Mouse (Mus musculus) embryonic facial prominence, embryonic 13.5 days (tissue): ENCODE results near the gene Glp1r. TPM values are rescaled to one million over a fixed set of nuclear protein-coding genes. Genes with fewer than 3 reads are reported as not detected.

Experiments used
- ATAC-seq: fragments of 200-750 bp; cut with Nextera tagmentation; 2 replicates; pipeline ENCODE4 v1.8.0; 2017; ENCODE audit warnings: low read depth; ENCODE audit not compliant: insufficient number of reproducible peaks, insufficient read depth, low FRiP score, low TSS enrichment
- H3K27ac ChIP-seq: fragments of 300-500 bp; sonication (generic); 2 replicates; pipeline ENCODE4 v1.5.1; 2015; ENCODE audit warnings: moderate library complexity, mild to moderate bottlenecking, inconsistent platforms
- H3K27me3 ChIP-seq: fragments of 300-500 bp; sonication (generic); 2 replicates; pipeline ENCODE4 v1.6.1; 2015; ENCODE audit warnings: mild to moderate bottlenecking, inconsistent platforms
- H3K36me3 ChIP-seq: fragments of 300-500 bp; sonication (generic); 2 replicates; pipeline ENCODE4 v1.6.1; 2015; ENCODE audit warnings: mild to moderate bottlenecking, inconsistent platforms
- H3K4me1 ChIP-seq: fragments of 300-500 bp; sonication (generic); 2 replicates; pipeline ENCODE4 v1.6.1; 2015; ENCODE audit warnings: inconsistent platforms
- H3K4me2 ChIP-seq: fragments of 300-500 bp; sonication (generic); 2 replicates; pipeline ENCODE4 v1.6.1; 2015; ENCODE audit warnings: moderate library complexity, mild to moderate bottlenecking, inconsistent platforms
- H3K4me3 ChIP-seq: fragments of 300-500 bp; sonication (generic); 2 replicates; pipeline ENCODE4 v1.5.1; 2015; ENCODE audit warnings: mild to moderate bottlenecking, inconsistent platforms
- H3K9ac ChIP-seq: fragments of 300-500 bp; sonication (generic); 2 replicates; pipeline ENCODE4 v1.6.1; 2015; ENCODE audit warnings: mild to moderate bottlenecking, inconsistent platforms
- H3K9me3 ChIP-seq: fragments of 300-500 bp; sonication (generic); 2 replicates; pipeline ENCODE4 v1.6.1; 2016; ENCODE audit warnings: inconsistent platforms
- WGBS: fragments of 180-500 bp; shearing (Covaris S2); methylation state at CpG from one replicate; pipeline ENCODE4 v1.1.7; 2015; ENCODE audit warnings: mixed read lengths; 5-methylcytosine and 5-hydroxymethylcytosine counted together
- polyA plus RNA-seq: library from polyadenylated mRNA; unstranded; fragments of >200 nt; fragmentation: Nextera tagmentation; extraction: Ambion mirVana; gene quantifications from 2 replicates; pipeline ENCODE4 v1.2.1, GENCODE M21; 2015

Glp1r gene
- polyA plus RNA-seq, 1 experiment from 2014 or later = 0.03 TPM

GRCm38 (mm10) chr17:30914264-30914663 lies 12.6 kb downstream of the Glp1r start:
- H3K36me3 ChIP-seq = no peaks in the 10 kb centered on the region
- no peak overlapping the region for H3K4me3 ChIP-seq
- no peaks in the 10 kb centered on the region for H3K4me1 ChIP-seq
- no peak overlapping the region for H3K9ac ChIP-seq
- ATAC-seq = no peak
- H3K27ac ChIP-seq = no peak overlapping the region
- H3K9me3 ChIP-seq = no peaks in the 10 kb centered on the region
- H3K27me3 ChIP-seq = no peaks in the 10 kb centered on the region
- H3K4me2 ChIP-seq = no peak overlapping the region

DNA sequence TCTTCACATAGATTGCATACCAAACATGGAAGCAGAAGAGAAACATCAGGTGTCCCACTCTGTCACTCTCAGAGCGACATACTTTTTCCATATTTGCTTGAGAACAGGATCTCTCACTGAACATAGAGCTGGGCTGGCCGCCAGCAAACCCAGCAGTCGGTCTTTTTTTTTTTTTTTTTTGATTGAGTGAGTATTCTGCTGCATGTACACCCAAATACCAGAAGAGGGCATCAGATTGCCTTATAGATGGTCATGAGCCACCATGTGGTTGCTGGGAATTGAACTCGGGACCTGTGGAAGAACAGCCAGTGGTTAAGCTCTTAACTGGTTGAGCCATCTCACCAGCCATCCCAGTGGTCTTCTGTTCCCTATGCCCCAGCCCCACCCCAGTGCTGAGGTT lies 21.9 kb downstream of the Glp1r start:
- H3K9ac ChIP-seq = no peak overlapping the region
- H3K27ac ChIP-seq = no peak overlapping the region
- H3K27me3 ChIP-seq = no peaks in the 10 kb centered on the region
- 69% methylated on average over 4 of the region's 4 CpGs for WGBS
- ATAC-seq = no peak
- H3K4me1 ChIP-seq = no peaks in the 10 kb centered on the region
- H3K9me3 ChIP-seq = no peaks in the 10 kb centered on the region
- no peak overlapping the region for H3K4me3 ChIP-seq
- no peak overlapping the region for H3K4me2 ChIP-seq
- no peaks in the 10 kb centered on the region for H3K36me3 ChIP-seq

GRCm38 (mm10) chr17:30930827-30931226 lies 29.2 kb downstream of the Glp1r start:
- Histone ChIP-seq H3K9me3 (no peaks in the 10 kb centered on the region), H3K9ac (no peak overlapping the region), H3K27ac (no peak overlapping the region), H3K36me3 (no peaks in the 10 kb centered on the region), H3K4me2 (no peak overlapping the region), H3K27me3 (no peaks in the 10 kb centered on the region), H3K4me1 (0 out of 2 replicates have a peak, but pooled peaks cover 3% of the 10 kb centered on the region), H3K4me3 (no peak overlapping the region)
- ATAC-seq = no peak
- 76% methylated on average over 7 of the region's 7 CpGs for WGBS

- 88% methylated on average over 5 of the region's 5 CpGs for WGBS
- ATAC-seq = no peak
- Histone ChIP-seq H3K4me2 (no peak overlapping the region), H3K4me3 (no peak overlapping the region), H3K4me1 (0 out of 2 replicates have a peak, but pooled peaks cover 3% of the 10 kb centered on the region), H3K36me3 (no peaks in the 10 kb centered on the region), H3K9me3 (no peaks in the 10 kb centered on the region), H3K27me3 (no peaks in the 10 kb centered on the region), H3K9ac (no peak overlapping the region), H3K27ac (no peak overlapping the region)
Measured at GRCm38 (mm10) chr17:30932836-30933235, 31.2 kb downstream of the Glp1r start.

DNA sequence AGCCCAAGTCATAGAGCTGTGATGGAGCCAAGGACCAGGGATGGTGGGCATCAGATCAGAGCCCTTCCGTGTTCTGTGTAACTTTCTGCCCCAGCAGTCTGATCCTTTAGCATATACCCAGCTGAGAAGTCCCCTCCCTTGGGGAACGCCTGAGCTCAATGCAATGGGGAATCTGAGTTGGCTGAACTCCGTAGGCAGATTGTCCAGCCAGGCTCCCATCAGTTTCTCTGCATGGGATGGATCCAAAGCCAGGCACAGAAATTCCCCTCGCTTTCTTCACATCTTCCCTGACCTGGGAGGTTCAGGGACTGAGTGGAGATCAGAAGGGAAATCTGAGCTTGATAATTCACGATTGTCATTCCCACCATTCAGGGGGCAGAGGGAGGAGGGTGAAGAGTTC lies 33.7 kb downstream of the Glp1r start:
- H3K4me1 ChIP-seq = 0 out of 2 replicates have a peak, but pooled peaks cover 3% of the 10 kb centered on the region
- no peak for ATAC-seq
- no peaks in the 10 kb centered on the region for H3K36me3 ChIP-seq
- no peak overlapping the region for H3K9ac ChIP-seq
- no peak overlapping the region for H3K4me2 ChIP-seq
- H3K27ac ChIP-seq = no peak overlapping the region
- H3K27me3 ChIP-seq = no peaks in the 10 kb centered on the region
- no peak overlapping the region for H3K4me3 ChIP-seq
- WGBS = 57% methylated on average over 5 of the region's 5 CpGs
- H3K9me3 ChIP-seq = no peaks in the 10 kb centered on the region

GRCm38 (mm10) chr17:30938554-30938953 lies 36.9 kb downstream of the Glp1r start:
- 0 out of 2 replicates have a peak, but pooled peaks cover 3% of the 10 kb centered on the region for H3K4me1 ChIP-seq
- no peak overlapping the region for H3K4me3 ChIP-seq
- H3K9ac ChIP-seq = no peak overlapping the region
- WGBS = 30% methylated on average over 9 of the region's 9 CpGs
- no peak overlapping the region for H3K27ac ChIP-seq
- no peak overlapping the region for H3K4me2 ChIP-seq
- H3K27me3 ChIP-seq = no peaks in the 10 kb centered on the region
- ATAC-seq = no peak
- H3K9me3 ChIP-seq = no peaks in the 10 kb centered on the region
- H3K36me3 ChIP-seq = no peaks in the 10 kb centered on the region

DNA sequence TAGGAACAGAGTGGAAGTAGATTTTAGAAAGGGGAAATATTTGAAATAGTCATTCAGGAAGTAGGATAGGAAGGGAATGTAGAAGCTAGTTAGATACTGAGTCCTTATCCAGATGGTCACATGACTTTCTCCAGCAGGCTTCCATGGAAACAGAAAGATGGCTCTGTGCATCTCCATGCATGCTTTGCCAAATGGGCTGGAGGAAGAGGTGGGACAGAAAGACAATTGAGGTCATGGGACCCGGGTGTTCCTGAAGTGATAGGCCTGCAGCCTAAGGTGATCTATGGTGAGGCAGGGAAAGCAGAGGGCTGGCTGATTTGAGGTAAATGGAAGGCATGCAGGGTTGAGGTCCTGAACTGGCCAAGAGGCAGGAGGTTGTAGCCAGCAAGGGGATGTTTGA lies 46.8 kb downstream of the Glp1r start:
- Histone ChIP-seq H3K27ac (no peak overlapping the region), H3K4me3 (no peak overlapping the region), H3K9ac (no peak overlapping the region), H3K9me3 (no peaks in the 10 kb centered on the region), H3K4me1 (no peaks in the 10 kb centered on the region), H3K27me3 (no peaks in the 10 kb centered on the region), H3K36me3 (no peaks in the 10 kb centered on the region), H3K4me2 (no peak overlapping the region)
- no peak for ATAC-seq
- 63% methylated on average over 1 of the region's 1 CpGs for WGBS

GRCm38 (mm10) chr17:30950780-30951179 lies 49.2 kb downstream of the Glp1r start:
- Histone ChIP-seq H3K36me3 (no peaks in the 10 kb centered on the region), H3K9ac (no peak overlapping the region), H3K4me3 (no peak overlapping the region), H3K27me3 (no peaks in the 10 kb centered on the region), H3K4me1 (no peaks in the 10 kb centered on the region), H3K9me3 (no peaks in the 10 kb centered on the region), H3K4me2 (no peak overlapping the region), H3K27ac (no peak overlapping the region)
- ATAC-seq = no peak
- WGBS = 6% methylated on average over 7 of the region's 7 CpGs

DNA sequence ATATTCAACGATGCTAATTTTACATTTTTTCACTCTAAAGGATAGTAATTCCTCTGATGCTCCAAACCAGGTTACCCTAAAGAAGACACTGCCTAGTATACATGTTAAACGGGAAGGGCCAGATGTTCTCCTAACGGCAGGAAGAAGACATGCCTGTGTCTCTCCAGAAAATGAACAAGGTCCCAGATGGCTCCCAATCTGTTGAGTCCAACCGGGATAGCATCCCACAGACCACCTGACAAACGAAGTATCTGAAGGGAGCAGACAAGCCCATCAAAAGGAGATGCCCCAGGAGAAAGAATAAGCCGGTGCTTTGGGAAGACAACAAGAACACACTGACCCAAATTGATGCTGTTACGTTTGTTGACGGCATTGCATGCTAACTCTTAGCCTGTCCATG lies 50.0 kb downstream of the Glp1r start:
- 66% methylated on average over 8 of the region's 8 CpGs for WGBS

GRCm38 (mm10) chr17:30954340-30954739 lies 52.7 kb downstream of the Glp1r start, which contains the start of gene Umodl1:
Gene Umodl1 (plus strand): TSS chr17:30954640.
- no peak within 1 kb of the TSS for H3K4me3 ChIP-seq
- H3K27ac ChIP-seq = no peak within 1 kb of the TSS
- ATAC-seq = no peak
- H3K27me3 ChIP-seq = no peaks in the 10 kb centered on the region
- H3K4me1 ChIP-seq = no peaks in the 10 kb centered on the region
- H3K9me3 ChIP-seq = 0 out of 2 replicates have a peak, but pooled peaks cover 3% of the 10 kb centered on the region
- H3K4me2 ChIP-seq = no peak within 1 kb of the TSS
- no peak within 1 kb of the TSS for H3K9ac ChIP-seq
- no peaks in the 10 kb centered on the region for H3K36me3 ChIP-seq
- WGBS = 38% methylated on average over 10 of the region's 10 CpGs

More for the DNA sequence above, 50.0 kb downstream of the Glp1r start:
- Histone ChIP-seq H3K9me3 (no peaks in the 10 kb centered on the region), H3K4me1 (no peaks in the 10 kb centered on the region), H3K27ac (no peak overlapping the region), H3K4me2 (no peak overlapping the region), H3K9ac (no peak overlapping the region), H3K36me3 (no peaks in the 10 kb centered on the region), H3K27me3 (no peaks in the 10 kb centered on the region), H3K4me3 (no peak overlapping the region)
- no peak for ATAC-seq

DNA sequence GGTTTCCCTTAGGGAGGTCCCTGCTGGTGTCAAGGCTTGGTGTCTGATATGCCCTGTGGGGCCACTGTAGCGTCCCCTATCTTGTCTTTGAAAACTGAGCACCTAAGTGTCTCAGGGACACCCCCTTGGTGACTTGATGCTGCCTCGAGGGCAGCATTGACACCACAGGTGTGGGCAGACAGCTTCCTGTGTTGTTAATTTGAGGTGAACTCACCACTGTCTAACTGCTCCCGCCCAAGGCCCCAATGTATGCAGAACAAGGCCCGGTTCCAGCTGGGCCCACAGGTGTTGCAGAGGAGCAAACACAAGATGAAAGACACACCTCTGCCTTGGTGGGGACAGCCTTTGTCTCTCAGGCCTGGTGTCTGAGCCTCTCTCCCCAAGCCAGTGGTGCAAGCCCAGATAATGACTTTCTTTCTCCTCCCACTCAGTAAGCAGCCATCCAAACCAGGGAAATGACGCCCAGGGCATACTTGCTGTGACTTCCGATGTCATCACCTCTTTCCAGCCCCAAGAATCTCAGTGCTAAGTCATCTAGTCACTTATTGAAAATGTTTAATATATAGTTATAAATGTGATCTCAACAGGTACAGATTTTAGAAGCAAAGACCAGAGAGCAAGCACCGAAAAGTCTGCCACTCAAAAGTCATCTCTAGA lies 60.4 kb downstream of the Glp1r start:
- H3K27me3 ChIP-seq = no peaks in the 10 kb centered on the region
- no peak overlapping the region for H3K27ac ChIP-seq
- no peak overlapping the region for H3K4me3 ChIP-seq
- H3K9ac ChIP-seq = no peak overlapping the region
- H3K36me3 ChIP-seq = no peaks in the 10 kb centered on the region
- H3K9me3 ChIP-seq = 0 out of 2 replicates have a peak, but pooled peaks cover 3% of the 10 kb centered on the region
- 61% methylated on average over 7 of the region's 7 CpGs for WGBS
- no peaks in the 10 kb centered on the region for H3K4me1 ChIP-seq
- no peak overlapping the region for H3K4me2 ChIP-seq
- ATAC-seq = no peak

- no peak overlapping the region for H3K27ac ChIP-seq
Measured at GRCm38 (mm10) chr17:30962880-30963279, 61.3 kb downstream of the Glp1r start.

More at GRCm38 (mm10) chr17:30962880-30963279, 61.3 kb downstream of the Glp1r start:
- no peak overlapping the region for H3K9ac ChIP-seq
- 0 out of 2 replicates have a peak, but pooled peaks cover 3% of the 10 kb centered on the region for H3K9me3 ChIP-seq
- no peaks in the 10 kb centered on the region for H3K36me3 ChIP-seq
- ATAC-seq = no peak
- WGBS = 43% methylated on average over 2 of the region's 2 CpGs
- H3K27me3 ChIP-seq = no peaks in the 10 kb centered on the region
- no peak overlapping the region for H3K4me3 ChIP-seq
- no peak overlapping the region for H3K4me2 ChIP-seq
- no peaks in the 10 kb centered on the region for H3K4me1 ChIP-seq
